Mouse (Mus musculus): ENCODE data around the gene Cflar. TPM values are rescaled to one million over a fixed set of nuclear protein-coding genes. Genes with fewer than 3 reads are reported as not detected.
A peak's percentile ranks its signal among the peaks of the same experiment; 100 is the strongest.
"Not testable (repeated sequence)": the region's sequence is repeated elsewhere in the genome, so short reads cannot be mapped to it uniquely, and the experiment has no call there.

Cflar gene
- total RNA-seq, 1 experiment: 16.4 TPM

DNA sequence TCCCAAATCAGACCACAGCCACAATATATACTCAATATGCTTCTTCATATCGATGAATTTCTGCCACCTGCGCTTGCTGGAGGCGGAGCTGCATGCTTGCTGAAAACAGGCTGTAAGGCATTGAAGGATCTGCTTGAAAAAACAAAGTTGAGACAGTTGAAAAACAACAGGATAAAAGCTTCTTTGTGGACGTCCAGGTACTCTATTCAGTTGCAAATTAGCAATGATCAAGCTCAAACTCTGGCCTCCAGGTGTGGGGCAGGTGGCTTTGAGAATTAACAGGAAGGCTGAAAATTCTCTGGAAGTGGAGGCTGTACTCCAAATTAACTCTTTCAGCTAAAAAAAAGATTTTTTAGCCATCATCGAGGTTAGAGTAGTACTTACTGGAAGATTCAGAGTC is 51.3 kb downstream of the Cflar start:
- 0 out of 2 replicates have a peak, but pooled peaks have one; percentile 12 for TF ChIP-seq ZNF384 (IDR thresholded peaks at IDR 0.05; ENCODE audit: low read depth, low read length)
- TF ChIP-seq ZC3H11A (IDR thresholded peaks at IDR 0.05; ENCODE audit: borderline replicate concordance, low read depth, low read length): no peak
- no peak overlapping the region for H3K9ac ChIP-seq (ENCODE audit: insufficient read depth, low read depth, low read length, poor library complexity, severe bottlenecking)
- in situ Hi-C loops (cut with MboI; ENCODE audit: low sequenced_read_pairs in 2 of 2, unreplicated experiment in 2 of 2): no loop called here
- H3K9me3 ChIP-seq (ENCODE audit: control insufficient read depth, insufficient read depth, low read depth, low read length): peaks cover 5% of the 10 kb centered on the region
- H3K4me1 ChIP-seq (ENCODE audit: control insufficient read depth in 2 of 2, insufficient read depth in 2 of 2, low read length in 2 of 2, poor library complexity in 1 of 2): no peaks in the 10 kb centered on the region
- H3K4me3 ChIP-seq (ENCODE audit: insufficient read depth in 1 of 2, low read depth in 1 of 2, low read length in 2 of 2, poor library complexity in 1 of 2, severe bottlenecking in 1 of 2): peak overlapping the region in 1 of 2 experiments; percentile 7; a peak in 1 of 4 replicates
- H3K36me3 ChIP-seq (ENCODE audit: control insufficient read depth, insufficient read depth, low read length, poor library complexity, severe bottlenecking): peaks cover 7% of the 10 kb centered on the region
- DNase-seq (ENCODE audit: low read depth, low spot score): peak; percentile 38
- peak overlapping the region; percentile 90; the same call in 1 of the 2 replicates for H3K27ac ChIP-seq (ENCODE audit: insufficient read depth, low read depth, low read length, poor library complexity, severe bottlenecking)

DNA sequence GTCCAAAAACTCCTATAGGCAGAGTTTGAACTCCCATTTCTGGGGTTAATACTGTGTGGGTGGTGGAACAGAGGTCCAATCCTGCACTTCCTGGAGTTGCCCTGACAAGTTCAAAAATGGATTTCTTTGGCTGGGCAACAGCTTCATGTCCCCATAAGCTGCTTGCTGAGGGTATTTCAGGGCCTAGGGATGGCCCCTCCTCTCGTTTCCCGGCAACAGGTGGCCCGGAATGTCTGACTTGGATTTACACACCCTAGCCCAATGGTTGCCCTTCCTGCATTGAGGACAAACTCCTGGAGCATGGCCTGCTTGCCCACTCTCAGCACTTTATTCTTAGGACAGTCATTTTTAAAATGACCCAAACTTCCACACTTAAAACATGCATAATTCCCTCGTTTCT is 55.1 kb downstream of the Cflar start:
- H3K9ac ChIP-seq (ENCODE audit: insufficient read depth, low read depth, low read length, poor library complexity, severe bottlenecking); H3K36me3 ChIP-seq (ENCODE audit: control insufficient read depth, insufficient read depth, low read length, poor library complexity, severe bottlenecking); H3K27ac ChIP-seq (ENCODE audit: insufficient read depth, low read depth, low read length, poor library complexity, severe bottlenecking); DNase-seq (ENCODE audit: low read depth, low spot score); H3K4me1 ChIP-seq (ENCODE audit: control insufficient read depth in 2 of 2, insufficient read depth in 2 of 2, low read length in 2 of 2, poor library complexity in 1 of 2); in situ Hi-C loops (cut with MboI; ENCODE audit: low sequenced_read_pairs in 2 of 2, unreplicated experiment in 2 of 2); H3K9me3 ChIP-seq (ENCODE audit: control insufficient read depth, insufficient read depth, low read depth, low read length); H3K4me3 ChIP-seq (ENCODE audit: insufficient read depth in 1 of 2, low read depth in 1 of 2, low read length in 2 of 2, poor library complexity in 1 of 2, severe bottlenecking in 1 of 2): not testable (repeated sequence)

DNA sequence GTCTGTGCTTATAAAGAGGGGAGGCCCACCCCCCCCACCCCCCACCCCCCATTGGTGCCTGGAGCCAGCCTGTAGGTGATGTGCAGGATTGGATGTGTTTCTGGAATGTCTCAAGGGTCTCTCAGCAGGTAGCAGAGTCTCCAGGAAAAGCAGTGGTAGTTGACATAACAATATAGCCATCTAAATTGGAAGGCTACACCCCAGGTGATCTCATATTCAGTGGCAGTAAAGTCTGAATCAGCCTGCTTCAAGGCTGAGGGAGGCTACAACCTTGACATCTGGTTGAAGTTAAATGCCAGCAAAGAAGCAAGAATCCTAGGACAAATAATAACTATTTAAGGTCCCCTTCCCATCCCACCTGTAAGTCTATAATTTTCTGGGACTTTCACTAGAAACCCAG is 57.8 kb downstream of the Cflar start:
- no peak overlapping the region for H3K9ac ChIP-seq (ENCODE audit: insufficient read depth, low read depth, low read length, poor library complexity, severe bottlenecking)
- H3K4me1 ChIP-seq (ENCODE audit: control insufficient read depth in 2 of 2, insufficient read depth in 2 of 2, low read length in 2 of 2, poor library complexity in 1 of 2): peaks cover 3 to 7% of the 10 kb centered on the region in 2 experiments; a peak in 3 of 4 replicates
- H3K4me3 ChIP-seq (ENCODE audit: insufficient read depth in 1 of 2, low read depth in 1 of 2, low read length in 2 of 2, poor library complexity in 1 of 2, severe bottlenecking in 1 of 2): no peak overlapping the region
- H3K9me3 ChIP-seq (ENCODE audit: control insufficient read depth, insufficient read depth, low read depth, low read length): no peaks in the 10 kb centered on the region; the same call in 1 of the 2 replicates
- H3K27ac ChIP-seq (ENCODE audit: insufficient read depth, low read depth, low read length, poor library complexity, severe bottlenecking): peak overlapping the region; percentile 53; the same call in 1 of the 2 replicates
- no peak for DNase-seq (ENCODE audit: low read depth, low spot score)
- H3K36me3 ChIP-seq (ENCODE audit: control insufficient read depth, insufficient read depth, low read length, poor library complexity, severe bottlenecking): no peaks in the 10 kb centered on the region
- TF ChIP-seq ZC3H11A (IDR thresholded peaks at IDR 0.05; ENCODE audit: borderline replicate concordance, low read depth, low read length) (no peak), ZNF384 (IDR thresholded peaks at IDR 0.05; ENCODE audit: low read depth, low read length) (no peak), CHD2 (IDR thresholded peaks at IDR 0.05; ENCODE audit: low read depth, low read length) (no peak), MAFK (IDR thresholded peaks at IDR 0.05; ENCODE audit: insufficient read depth, low read depth, low read length) (no peak), HCFC1 (IDR thresholded peaks at IDR 0.05; ENCODE audit: borderline replicate concordance, insufficient read depth, low read length) (no peak)
- in situ Hi-C loops (cut with MboI; ENCODE audit: low sequenced_read_pairs in 2 of 2, unreplicated experiment in 2 of 2): no loop called here

DNA sequence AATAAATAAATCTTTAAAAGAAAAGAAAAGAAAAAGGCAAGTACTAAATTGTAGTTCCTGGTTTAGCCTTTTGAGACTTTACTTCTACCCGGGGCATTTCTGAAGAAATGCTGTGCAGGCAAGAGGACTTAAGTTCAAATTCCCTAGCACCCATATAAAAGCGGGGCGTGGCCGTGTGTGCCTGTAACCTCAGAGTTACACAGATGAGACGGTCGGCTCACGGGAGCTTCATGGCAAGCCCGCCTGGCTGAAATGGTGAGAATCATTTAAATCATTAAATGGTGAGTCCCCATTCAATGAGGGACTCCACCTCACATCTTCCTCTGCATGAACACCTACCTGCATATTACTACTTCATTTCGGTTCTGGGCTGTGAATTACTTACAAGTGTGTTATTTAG is 58.4 kb downstream of the Cflar start:
- no peak overlapping the region for H3K4me3 ChIP-seq (ENCODE audit: insufficient read depth in 1 of 2, low read depth in 1 of 2, low read length in 2 of 2, poor library complexity in 1 of 2, severe bottlenecking in 1 of 2)
- DNase-seq (ENCODE audit: low read depth, low spot score): no peak
- H3K9ac ChIP-seq (ENCODE audit: insufficient read depth, low read depth, low read length, poor library complexity, severe bottlenecking): no peak overlapping the region
- no peak overlapping the region for H3K27ac ChIP-seq (ENCODE audit: insufficient read depth, low read depth, low read length, poor library complexity, severe bottlenecking)
- H3K36me3 ChIP-seq (ENCODE audit: control insufficient read depth, insufficient read depth, low read length, poor library complexity, severe bottlenecking): no peaks in the 10 kb centered on the region
- TF ChIP-seq HCFC1 (IDR thresholded peaks at IDR 0.05; ENCODE audit: borderline replicate concordance, insufficient read depth, low read length): no peak
- TF ChIP-seq CHD2 (IDR thresholded peaks at IDR 0.05; ENCODE audit: low read depth, low read length): no peak
- no peak for TF ChIP-seq ZNF384 (IDR thresholded peaks at IDR 0.05; ENCODE audit: low read depth, low read length)
- no peak for TF ChIP-seq ZC3H11A (IDR thresholded peaks at IDR 0.05; ENCODE audit: borderline replicate concordance, low read depth, low read length)
- no peak for TF ChIP-seq MAFK (IDR thresholded peaks at IDR 0.05; ENCODE audit: insufficient read depth, low read depth, low read length)
- in situ Hi-C loops (cut with MboI; ENCODE audit: low sequenced_read_pairs in 2 of 2, unreplicated experiment in 2 of 2): no loop called here
- no peaks in the 10 kb centered on the region; the same call in 1 of the 2 replicates for H3K9me3 ChIP-seq (ENCODE audit: control insufficient read depth, insufficient read depth, low read depth, low read length)
- peaks cover 3 to 7% of the 10 kb centered on the region in 2 experiments; a peak in 3 of 4 replicates for H3K4me1 ChIP-seq (ENCODE audit: control insufficient read depth in 2 of 2, insufficient read depth in 2 of 2, low read length in 2 of 2, poor library complexity in 1 of 2)

DNA sequence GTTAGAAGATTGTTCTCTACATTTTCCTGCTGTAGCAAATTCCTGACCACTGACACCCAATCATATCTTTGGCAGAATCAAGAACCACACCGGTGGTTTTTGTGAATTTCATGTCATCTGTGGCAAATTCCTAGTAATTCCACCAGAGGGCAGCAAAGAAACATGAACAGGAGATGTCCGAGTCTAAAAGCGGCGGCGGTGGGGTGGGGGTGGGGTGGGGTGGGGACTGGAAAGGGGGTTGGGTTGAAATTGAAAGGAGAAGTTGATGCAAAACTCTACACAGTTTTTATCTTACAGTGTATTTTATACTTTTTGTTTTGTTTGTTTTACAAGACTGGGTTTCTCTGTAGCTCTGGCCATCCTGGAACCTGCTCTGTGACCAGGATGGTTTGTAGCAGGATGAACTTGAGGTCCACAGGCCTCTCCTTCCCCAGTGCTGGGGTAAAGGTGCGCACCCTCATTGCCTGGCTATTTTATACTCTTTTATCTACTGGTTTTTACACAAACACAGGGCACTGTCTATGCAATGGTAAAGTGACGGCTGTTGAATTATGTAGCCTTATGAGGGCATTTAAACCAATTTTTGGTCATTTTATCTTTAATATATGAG is 58.9 kb downstream of the Cflar start:
- TF ChIP-seq ZC3H11A (IDR thresholded peaks at IDR 0.05; ENCODE audit: borderline replicate concordance, low read depth, low read length): peak; percentile 78
- no peak for TF ChIP-seq MAFK (IDR thresholded peaks at IDR 0.05; ENCODE audit: insufficient read depth, low read depth, low read length)
- TF ChIP-seq ZNF384 (IDR thresholded peaks at IDR 0.05; ENCODE audit: low read depth, low read length): no peak
- Histone ChIP-seq H3K9ac (ENCODE audit: insufficient read depth, low read depth, low read length, poor library complexity, severe bottlenecking) (no peak overlapping the region; the same call in 1 of the 2 replicates), H3K27ac (ENCODE audit: insufficient read depth, low read depth, low read length, poor library complexity, severe bottlenecking) (no peak overlapping the region), H3K4me1 (ENCODE audit: control insufficient read depth in 2 of 2, insufficient read depth in 2 of 2, low read length in 2 of 2, poor library complexity in 1 of 2) (peaks cover 3 to 7% of the 10 kb centered on the region in 2 experiments; a peak in 3 of 4 replicates), H3K36me3 (ENCODE audit: control insufficient read depth, insufficient read depth, low read length, poor library complexity, severe bottlenecking) (no peaks in the 10 kb centered on the region), H3K4me3 (ENCODE audit: insufficient read depth in 1 of 2, low read depth in 1 of 2, low read length in 2 of 2, poor library complexity in 1 of 2, severe bottlenecking in 1 of 2) (no peak overlapping the region), H3K9me3 (ENCODE audit: control insufficient read depth, insufficient read depth, low read depth, low read length) (no peaks in the 10 kb centered on the region; the same call in 1 of the 2 replicates)
- in situ Hi-C loops (cut with MboI; ENCODE audit: low sequenced_read_pairs in 2 of 2, unreplicated experiment in 2 of 2): no loop called here
- peak; percentile 62 for DNase-seq (ENCODE audit: low read depth, low spot score)

Measured in ES-E14 (cell line).